Mouse (Mus musculus) midbrain, embryonic 13.5 days (tissue): Measurements from ENCODE around the gene Mettl5. TPM values are rescaled to one million over a fixed set of nuclear protein-coding genes. Genes with fewer than 3 reads are reported as not detected.

Experiments
- ATAC-seq: fragments of 200-750 bp; cut with Nextera tagmentation; 2 replicates; pipeline ENCODE4 v1.8.0; 2017; ENCODE audit warnings: mild to moderate bottlenecking, moderate TSS enrichment, moderate library complexity
- H3K27ac ChIP-seq: fragments of 300-500 bp; sonication (generic); 2 replicates; pipeline ENCODE4 v1.5.1; 2015; ENCODE audit warnings: inconsistent platforms, mild to moderate bottlenecking, moderate library complexity
- H3K27me3 ChIP-seq: fragments of 300-500 bp; sonication (generic); 2 replicates; pipeline ENCODE4 v1.6.1; 2015; ENCODE audit warnings: mild to moderate bottlenecking, inconsistent platforms
- H3K36me3 ChIP-seq: fragments of 300-500 bp; sonication (generic); 2 replicates; pipeline ENCODE4 v1.6.1; 2015; ENCODE audit warnings: mild to moderate bottlenecking, inconsistent platforms
- H3K4me1 ChIP-seq: fragments of 300-500 bp; sonication (generic); replicated peaks from 2 replicates; pipeline ENCODE4 v1.6.1; 2015; ENCODE audit warnings: inconsistent platforms
- H3K4me2 ChIP-seq: fragments of 300-500 bp; sonication (generic); replicated peaks from 2 replicates; pipeline ENCODE4 v1.6.1; 2015; ENCODE audit warnings: moderate library complexity, mild to moderate bottlenecking, inconsistent platforms
- H3K4me3 ChIP-seq: fragments of 300-500 bp; sonication (generic); replicated peaks from 2 replicates; pipeline ENCODE4 v1.5.1; 2015; ENCODE audit warnings: mild to moderate bottlenecking, inconsistent platforms
- H3K9ac ChIP-seq: fragments of 300-500 bp; sonication (generic); replicated peaks from 2 replicates; pipeline ENCODE4 v1.6.1; 2015; ENCODE audit warnings: mild to moderate bottlenecking, inconsistent platforms
- H3K9me3 ChIP-seq: fragments of 300-500 bp; sonication (generic); 2 replicates; pipeline ENCODE4 v1.6.1; 2016; ENCODE audit warnings: mild to moderate bottlenecking, inconsistent platforms
- WGBS: fragments of 180-500 bp; shearing (Covaris S2); methylation state at CpG from one replicate; pipeline ENCODE4 v1.1.7; 2015; 5-methylcytosine and 5-hydroxymethylcytosine counted together
- polyA plus RNA-seq: library from polyadenylated mRNA; unstranded; fragments of >200 nt; fragmentation: Nextera tagmentation; extraction: Ambion mirVana; gene quantifications from 2 replicates; pipeline ENCODE4 v1.2.1, GENCODE M21; 2015

The Mettl5 gene
- polyA plus RNA-seq, 1 experiment from 2014 or later, result 35.1 TPM

- WGBS, result under 1% methylated on average over 61 of the region's 80 CpGs
- peaks cover 40% of the 10 kb centered on the region for H3K4me1 ChIP-seq
- H3K27ac ChIP-seq, result peak overlapping the region; percentile 96
- H3K4me3 ChIP-seq, result peak overlapping the region; percentile 85
- H3K4me2 ChIP-seq, result peak overlapping the region; percentile 66
- no peaks in the 10 kb centered on the region for H3K9me3 ChIP-seq
- H3K9ac ChIP-seq, result peak overlapping the region; percentile 95
- ATAC-seq, result peak; percentile 89
- peaks cover 3% of the 10 kb centered on the region; the same call in 1 of the 2 replicates for H3K36me3 ChIP-seq
- no peaks in the 10 kb centered on the region for H3K27me3 ChIP-seq
Observed at GRCm38 (mm10) chr2:69822361-69823128, 62.9 kb downstream of the Mettl5 start.

- WGBS, result 22% methylated on average over 8 of the region's 8 CpGs
- Histone ChIP-seq H3K4me3 (peak within 1 kb of the TSS; percentile 85), H3K4me1 (peaks cover 40% of the 10 kb centered on the region), H3K4me2 (peak within 1 kb of the TSS; percentile 66), H3K27me3 (no peaks in the 10 kb centered on the region), H3K27ac (peak within 1 kb of the TSS; percentile 96), H3K9me3 (no peaks in the 10 kb centered on the region), H3K36me3 (peaks cover 3% of the 10 kb centered on the region; the same call in 1 of the 2 replicates), H3K9ac (peak within 1 kb of the TSS; percentile 95)
- ATAC-seq, result no peak
Observed at GRCm38 (mm10) chr2:69821711-69822110, 63.7 kb downstream of the Mettl5 start, which contains the start of gene Klhl23. Klhl23 (plus strand) TSS chr2:69821944.

Other genes with a start within 250 kb of the Mettl5 start
- gene Bbs5, start 238.4 kb downstream of the Mettl5 start, polyA plus RNA-seq, result 24.3 and 24.8 TPM in 2 replicates
- 0.13 and 0.18 TPM in 2 replicates for gene Klhl41, start 215.5 kb downstream of the Mettl5 start, polyA plus RNA-seq
- 13.2 and 14.8 TPM in 2 replicates for gene Fastkd1, start 172.1 kb downstream of the Mettl5 start, polyA plus RNA-seq
- 137 and 142 TPM in 2 replicates for gene Ppig, start 163.1 kb downstream of the Mettl5 start, polyA plus RNA-seq
- gene Ccdc173, start 96.0 kb downstream of the Mettl5 start, polyA plus RNA-seq, result 4.2 and 4.8 TPM in 2 replicates
- 40.8 and 43.6 TPM in 2 replicates for gene Phospho2, start 96.0 kb downstream of the Mettl5 start, polyA plus RNA-seq
- gene Klhl23, start 63.7 kb downstream of the Mettl5 start, polyA plus RNA-seq, result 59.8 and 60.0 TPM in 2 replicates
- gene Ssb, start 24.1 kb downstream of the Mettl5 start, polyA plus RNA-seq, result 370 and 407 TPM in 2 replicates
- 20.6 and 21.4 TPM in 2 replicates for gene Ubr3, start 11.6 kb upstream of the Mettl5 start, polyA plus RNA-seq
- 0.17 and 0.19 TPM in 2 replicates for gene Myo3b, start 153.5 kb upstream of the Mettl5 start, polyA plus RNA-seq